Mouse (Mus musculus) thymus, postnatal 4 days (tissue): ENCODE data around the gene Dnajc6.

Experiments
- DNase-seq: peaks from one replicate; pipeline ENCODE4 v3.0.0; 2021

Gene Dnajc6

DNA sequence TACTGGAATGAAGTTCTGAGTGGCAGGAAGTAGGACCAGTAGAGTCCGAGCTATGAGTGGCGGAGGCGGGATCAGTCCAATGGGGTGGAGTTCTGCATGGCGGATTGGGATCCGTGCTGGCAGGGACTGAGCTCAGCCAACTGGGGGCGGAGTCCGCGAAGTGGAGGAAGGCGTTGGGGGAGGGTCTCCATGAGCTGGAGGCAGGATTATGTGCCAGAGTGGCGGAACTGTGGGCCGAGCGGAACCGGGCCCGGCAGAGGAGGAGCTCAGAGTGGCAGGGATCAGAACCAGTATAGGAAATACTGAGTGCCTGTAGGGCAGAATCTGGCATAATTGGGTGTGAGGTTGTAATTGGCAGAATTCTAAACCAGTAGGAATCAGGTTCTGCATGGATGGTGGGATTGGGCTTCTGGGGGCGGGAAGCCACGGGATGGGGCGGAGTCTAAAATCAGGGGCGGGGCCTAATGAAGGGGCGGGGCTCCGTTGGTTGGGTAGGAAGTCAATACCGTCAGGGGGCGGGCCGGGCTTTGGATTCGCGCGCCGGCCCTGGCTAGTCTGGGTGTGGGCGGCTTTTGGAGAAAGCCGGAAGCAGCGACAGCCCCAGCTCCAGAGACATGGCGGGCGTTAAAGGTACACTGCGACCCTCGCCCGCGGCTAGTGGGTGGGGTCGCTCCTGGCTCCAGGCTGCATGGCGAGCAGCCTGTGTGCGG, 150.9 kb downstream of the Dnajc6 start, which contains the start of gene Leprot:
Gene Leprot, plus strand, starts transcription at position 523 of the 710 bp plus-strand sequence.
- DNase-seq = peak; percentile 90

DNA sequence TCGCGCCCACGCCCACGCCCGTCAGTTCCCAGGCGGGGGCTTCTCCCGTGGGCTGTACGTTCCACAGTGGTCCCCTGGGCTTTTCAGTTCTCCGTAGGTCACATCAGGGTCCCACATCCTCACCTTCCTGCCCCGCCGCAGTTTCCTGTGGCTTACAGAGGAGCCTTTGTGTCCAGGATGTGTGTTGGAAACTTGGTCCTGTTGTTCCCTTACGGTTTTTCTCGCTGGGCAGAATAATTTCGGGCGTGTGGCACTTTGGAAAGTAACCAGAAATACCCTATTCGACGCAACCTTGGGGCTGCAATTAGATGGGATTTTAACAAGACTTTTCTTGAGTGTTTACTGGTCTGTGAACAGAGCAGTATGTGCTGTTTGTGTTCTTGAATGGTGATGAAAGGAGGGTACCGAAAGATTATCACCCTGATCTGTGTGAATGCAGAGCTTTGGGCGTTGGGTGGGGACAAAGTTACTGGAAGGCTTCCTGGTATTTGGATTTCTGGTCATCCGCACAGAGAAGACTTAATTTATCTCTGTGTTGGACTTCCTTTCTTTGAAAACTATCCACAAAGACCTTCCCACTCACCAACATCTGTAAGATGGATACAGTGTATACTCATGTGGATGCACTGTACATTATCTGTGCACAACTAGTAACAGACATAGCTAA, 151.7 kb downstream of the Dnajc6 start:
- DNase-seq = no peak

DNA sequence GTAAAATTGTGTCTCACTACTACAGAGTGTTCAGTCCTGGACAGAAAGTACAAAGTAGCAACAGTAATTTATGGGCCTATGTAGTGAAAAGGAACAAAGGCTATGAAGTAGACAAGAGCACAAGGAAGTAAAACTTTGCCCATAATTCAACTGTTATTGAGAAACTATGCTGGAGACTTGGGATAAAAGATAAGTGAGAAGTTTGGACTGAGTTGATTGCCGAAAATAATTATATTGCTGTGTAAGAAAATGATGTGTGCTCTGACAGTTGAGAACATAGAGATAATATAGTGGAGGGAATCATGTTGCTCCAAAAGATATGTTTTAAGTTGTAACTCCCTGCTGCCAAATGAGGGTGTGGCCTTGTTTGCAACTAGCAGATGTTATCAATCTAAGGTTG, 152.3 kb downstream of the Dnajc6 start:
- DNase-seq = no peak

DNA sequence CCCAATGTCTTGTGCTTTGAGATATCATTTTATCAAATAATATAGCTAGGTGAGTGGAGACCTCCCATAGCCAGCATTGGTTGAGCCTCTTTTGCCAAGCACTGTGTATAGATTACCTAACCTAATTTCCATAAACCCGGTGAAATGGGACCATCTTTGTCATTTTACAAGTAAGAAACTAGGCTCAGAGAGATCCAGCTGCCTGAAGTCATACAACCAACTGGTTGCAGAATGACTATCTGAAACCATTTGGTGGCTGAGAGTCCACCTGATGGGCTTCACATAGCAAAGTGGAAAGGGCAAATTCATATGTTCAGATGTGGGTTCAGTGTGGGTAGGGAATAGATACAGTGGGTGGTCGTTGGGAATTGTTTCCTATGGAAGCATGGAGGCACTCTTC, 154.5 kb downstream of the Dnajc6 start:
- no peak for DNase-seq

DNA sequence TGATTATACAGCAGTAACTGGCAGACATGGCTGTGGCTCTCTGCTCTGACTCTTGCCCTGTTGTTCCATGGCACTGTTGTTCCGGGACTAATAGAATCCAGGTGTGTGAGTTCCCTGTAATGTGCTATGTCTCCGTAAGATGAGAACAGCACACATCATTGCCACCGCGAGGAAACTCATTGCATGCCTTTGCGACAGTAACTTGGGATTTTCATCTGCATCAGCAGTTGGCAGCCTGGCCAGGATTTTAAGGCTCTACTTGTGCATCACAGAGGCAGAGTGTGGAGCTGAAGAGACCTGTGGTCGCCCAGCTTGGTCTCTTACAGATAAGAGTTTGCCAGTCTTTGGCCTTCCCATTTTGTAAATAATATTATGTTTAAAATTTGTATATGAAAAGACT, 157.8 kb downstream of the Dnajc6 start:
- DNase-seq = no peak

DNA sequence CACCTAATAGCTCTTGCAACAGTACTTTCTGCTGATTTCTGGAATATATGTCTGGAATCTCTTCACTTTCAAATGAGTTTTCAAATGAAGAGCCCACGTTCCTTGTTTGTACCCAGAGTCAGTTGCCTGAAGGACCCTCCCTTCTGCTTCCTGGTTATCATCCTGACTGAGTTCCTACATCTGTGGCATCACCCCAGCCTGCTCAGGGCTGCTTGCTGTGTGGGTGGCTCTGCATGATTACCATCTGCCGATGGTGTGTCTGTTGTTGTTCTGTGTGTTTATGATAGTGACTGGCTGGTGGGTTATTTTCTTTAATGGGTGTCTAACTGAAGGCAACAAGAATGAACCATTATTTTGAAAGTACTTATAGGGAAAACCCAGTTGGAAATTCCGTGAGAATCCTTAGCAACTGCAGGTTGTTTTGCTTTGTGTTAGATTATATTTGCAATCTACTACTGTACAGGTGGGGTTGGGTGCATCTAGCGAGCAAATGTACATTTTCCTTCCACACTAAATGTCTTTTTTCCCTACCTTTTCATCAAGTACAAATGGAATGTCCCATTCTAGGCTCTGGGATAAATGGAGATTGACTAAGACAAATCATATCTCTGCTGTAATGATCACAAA, 158.5 kb downstream of the Dnajc6 start:
- no peak for DNase-seq

DNA sequence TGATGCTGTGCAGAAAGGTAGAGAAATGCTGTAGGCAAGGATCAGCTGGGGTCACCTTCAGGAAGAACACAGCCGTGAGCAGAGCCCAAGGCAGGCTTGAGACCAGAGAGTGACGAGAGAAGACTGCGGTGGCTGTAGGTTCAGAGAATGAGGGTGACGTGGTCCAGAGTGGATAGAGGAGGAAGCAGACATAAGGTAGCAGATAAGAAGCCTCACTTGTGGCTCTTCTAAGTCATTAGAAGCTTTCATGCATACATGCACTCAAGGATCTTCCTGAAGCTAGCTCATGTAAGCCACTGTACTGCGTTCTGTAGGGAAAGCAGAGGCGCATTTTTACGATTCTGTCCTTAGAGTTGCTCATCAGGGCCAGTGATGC, 159.0 kb downstream of the Dnajc6 start:
- no peak for DNase-seq

DNA sequence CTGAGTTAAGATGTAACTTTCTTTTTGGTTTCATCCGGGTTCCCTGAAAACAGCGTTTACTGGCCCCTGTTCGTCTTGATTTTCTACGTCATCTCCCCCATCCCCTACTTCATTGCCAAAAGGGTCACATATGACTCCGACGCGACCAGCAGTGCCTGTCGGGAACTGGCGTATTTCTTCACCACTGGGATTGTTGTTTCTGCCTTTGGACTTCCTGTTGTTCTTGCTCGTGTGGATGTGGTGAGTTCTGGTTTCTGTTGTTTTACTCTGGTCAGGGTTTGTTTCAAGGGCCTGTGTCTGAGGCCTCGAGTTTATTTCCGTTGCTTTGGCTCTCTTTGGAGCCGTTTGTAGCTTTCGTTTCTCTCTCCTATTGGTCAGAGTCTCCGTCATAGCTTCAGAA, 159.6 kb downstream of the Dnajc6 start:
- DNase-seq = no peak

DNA sequence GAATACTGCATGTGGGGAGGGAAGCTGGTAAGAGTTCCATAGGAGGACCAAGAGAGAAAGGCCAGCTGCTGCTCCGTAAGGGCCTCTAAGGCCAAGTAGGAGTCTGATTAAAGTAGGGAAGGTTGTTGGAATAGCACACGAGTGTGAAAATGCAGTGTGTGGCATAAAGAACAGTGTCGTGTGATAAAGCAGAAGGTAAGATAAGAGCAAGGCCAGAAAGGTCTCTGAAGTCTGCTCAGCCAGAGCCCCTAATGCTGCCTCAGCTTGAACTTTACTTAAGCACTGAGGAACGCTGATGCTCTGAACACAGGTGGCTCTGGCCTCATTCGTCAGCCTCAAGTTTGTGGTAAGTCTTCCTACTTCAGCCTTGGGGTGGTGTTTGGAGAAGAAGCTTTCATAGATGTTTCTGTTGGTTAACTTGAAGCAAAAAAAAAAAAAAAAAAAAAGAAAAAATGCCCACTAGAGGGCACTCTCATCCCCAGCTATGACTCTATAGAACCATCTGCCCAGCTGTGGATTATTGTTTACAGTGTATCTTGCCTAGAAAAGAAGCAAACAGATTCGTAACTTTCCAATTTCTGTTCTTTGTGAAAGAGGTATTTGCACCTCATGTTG, 160.6 kb downstream of the Dnajc6 start:
- DNase-seq = no peak

DNA sequence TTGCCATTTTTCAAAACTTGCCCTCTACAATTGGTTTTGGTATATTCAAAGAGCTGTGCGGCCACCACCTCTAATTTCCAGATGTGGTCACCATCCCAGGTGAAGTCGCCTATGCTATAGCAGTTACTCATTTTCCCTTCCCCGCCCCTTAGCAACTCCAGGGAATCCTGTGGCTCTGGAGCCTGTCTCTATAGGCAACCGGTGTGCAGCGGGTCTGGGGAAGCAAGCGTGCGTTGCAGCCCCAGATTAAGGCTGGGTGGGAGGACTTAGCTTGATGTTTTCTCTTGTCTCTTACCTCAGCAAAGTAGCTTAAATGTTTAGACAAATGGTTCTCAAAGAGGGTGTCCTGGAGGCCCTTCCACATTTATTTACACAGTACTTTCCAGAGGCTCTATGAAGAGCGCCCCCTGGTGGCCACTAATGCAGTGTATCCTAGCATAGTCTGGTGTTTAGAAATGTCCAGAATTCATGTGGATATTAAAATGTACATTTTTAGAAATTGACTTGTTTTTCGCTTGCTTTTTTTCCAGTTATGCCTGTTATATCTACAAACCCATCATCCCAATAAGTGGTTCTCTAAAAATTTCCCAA, 167.8 kb downstream of the Dnajc6 start:
- peak; percentile 82 for DNase-seq

DNA sequence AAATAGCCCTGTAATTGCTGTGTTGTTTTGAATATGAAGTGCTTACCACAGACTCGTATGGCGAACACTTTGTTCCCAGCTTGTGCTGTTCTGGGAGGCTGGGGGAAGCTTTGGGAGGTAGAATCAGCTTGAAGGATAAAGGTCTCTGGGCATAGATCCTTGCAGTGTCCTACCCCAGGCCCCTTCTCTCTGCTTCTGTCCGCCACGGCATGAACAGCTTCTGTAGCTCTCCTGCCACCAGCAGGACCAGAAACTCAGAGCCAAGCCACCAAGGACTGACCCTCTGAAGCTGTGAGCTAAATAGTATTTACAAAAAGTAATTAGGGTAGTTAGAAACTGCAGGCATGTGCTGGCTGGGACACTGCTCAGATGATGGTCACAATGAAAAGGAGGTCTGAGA, 168.3 kb downstream of the Dnajc6 start:
- no peak for DNase-seq

DNA sequence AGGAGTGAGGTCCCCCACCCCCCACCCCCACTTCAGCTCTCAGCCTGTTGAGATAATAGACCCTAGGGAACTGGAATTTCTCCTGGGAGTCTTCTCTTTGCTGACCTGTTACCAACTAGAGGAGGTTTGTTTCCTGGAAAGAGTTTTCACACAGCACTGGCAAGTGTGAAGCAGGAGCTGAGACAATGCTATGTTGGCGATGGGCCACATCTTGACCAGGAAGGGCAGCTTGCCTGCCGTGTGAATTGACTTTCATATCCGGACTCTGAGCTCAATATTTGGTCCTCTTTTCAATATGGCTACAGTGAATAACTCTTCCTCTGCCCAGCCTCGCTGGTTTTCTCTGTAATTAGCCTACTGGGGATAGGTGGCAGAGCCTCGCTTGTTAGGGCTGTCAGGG, 172.7 kb downstream of the Dnajc6 start:
- no peak for DNase-seq

DNA sequence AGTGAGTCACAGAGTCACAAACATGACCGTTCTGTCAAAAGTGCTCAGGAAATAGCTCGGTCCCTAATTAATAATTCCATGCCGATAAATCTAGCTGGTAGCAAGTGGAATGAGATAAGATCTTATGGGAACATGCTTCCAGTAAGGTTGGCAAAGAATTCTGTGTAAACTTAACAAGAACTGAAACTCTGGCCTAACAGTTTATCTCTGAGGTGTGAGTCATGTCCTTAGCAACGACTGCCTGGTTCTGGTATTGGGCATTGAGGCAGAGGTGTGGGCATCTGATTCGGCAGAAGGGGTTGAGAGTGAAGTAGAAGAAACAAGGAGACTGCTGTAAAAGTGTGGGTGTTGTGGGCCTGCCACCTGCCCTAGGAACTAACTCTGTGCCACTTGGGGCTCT, 173.4 kb downstream of the Dnajc6 start:
- no peak for DNase-seq

DNA sequence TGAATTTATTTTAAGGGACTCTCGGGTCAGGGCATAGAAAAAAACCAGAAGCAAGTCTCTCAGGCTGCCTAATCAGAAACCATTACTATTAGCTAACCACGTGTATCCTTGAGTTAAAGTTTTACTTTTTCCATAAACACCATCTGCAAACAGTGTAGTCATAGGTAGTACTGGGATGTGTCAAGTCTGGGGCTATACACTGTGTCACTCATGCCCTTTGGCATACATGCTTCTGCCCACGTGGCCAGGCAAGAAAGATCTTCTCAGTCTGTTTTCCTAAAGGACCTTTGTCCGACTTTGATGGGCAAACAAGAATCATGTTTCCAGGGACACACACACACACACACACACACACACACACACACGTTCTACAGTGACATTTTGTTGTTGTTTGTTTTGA, 178.3 kb downstream of the Dnajc6 start:
- DNase-seq = no peak

DNA sequence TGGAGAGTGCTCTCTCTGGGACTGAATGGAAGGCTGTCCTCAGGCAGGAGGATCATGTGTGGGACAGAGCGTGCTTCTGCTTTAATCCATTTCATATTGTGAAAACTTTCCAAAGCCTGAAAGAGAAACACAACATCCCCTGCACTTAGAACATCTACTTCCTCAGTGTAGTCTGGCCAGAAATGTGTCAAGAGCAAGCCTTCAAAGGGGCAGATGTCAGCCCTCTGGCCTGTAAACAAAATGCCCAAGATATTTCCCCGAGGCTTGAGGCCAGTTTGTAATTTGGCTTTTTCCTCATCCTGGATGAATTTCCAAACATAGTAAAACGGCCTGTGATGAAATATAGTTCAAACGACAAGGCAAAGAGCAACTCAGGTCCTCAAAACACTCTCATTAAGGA, 179.3 kb downstream of the Dnajc6 start:
- DNase-seq = no peak

DNA sequence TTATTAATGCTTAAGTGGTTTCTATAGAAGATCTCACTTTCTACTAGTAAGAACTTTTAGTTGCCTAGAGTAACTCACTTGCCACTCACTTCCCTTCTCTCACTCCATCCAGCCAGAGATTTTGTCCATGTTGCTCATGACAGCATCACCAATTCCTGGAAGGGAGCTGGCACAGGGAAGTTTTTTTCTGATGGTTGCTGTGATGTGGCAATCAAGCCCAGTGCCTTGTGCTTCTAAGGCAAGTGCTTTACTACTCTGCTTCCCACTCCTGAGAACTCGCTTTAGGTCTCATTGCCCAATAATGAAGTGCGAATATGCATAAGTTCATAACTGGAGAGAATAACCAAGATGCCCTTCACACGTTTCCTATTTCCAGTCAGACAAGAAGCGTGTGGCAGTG, 186.2 kb downstream of the Dnajc6 start:
- no peak for DNase-seq

DNA sequence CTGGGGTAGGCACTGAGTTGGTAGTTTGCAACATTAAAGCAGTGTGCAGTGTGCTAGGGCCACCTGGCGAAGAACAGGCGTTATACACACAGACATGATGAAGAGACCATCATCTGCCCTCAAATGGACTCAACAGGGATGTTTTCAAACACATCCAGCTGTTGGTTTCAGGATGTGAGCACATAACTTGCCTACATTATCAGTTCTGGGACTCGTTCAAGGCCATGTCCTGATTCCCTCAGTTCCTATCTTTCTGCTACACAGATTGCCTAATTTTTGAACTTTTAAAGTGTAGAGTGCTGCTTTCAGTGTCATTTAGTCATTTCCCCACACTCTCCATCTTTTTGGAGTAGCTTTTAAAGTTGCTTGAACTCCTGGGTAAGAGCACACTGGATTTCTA, 186.6 kb downstream of the Dnajc6 start:
- no peak for DNase-seq

DNA sequence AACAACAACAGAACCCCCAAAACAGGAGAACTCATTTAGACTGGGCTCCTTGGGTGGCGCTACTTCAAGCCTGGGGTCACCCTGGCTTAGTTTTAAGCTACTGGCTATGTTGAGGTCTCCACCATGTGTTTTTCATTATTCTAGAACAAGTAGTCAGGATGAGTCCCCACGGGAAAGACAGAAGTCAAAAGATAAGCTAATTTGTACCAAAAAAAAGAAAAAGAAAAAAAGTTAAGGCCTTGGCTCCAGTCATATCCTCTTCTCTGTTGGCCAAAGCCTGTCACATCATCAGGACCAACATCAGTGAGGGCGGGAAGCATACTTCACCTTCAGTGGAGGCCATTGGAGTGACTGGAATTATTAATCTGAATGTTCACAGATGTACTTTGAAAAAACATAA, 188.4 kb downstream of the Dnajc6 start:
- no peak for DNase-seq

DNA sequence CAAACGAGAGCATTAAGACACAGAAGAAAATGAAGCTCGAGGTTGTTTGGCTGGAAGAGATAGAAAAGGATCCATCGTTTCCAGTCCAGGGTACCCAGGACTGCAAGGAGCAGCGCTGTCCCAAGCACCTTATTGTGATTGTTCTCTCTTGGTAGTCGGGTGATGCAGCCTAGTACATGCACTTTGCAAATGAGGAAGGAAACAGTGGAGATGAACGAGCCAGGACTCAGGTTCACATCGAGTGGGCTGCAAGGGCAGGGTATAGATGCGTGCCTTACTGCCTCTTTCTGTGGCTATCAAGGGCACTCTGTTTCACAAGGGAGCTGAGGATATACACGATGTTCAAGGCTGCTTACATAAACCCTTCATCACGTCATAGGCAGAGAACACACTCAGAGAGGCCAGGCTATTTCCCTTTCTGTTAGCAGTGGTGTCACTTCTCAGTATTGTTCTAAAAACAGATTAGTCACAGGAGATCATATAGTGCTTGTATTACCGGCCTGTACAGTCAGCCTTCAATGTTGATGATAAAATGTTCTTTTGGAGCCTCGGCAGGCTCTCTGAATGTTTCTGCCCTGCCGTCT, 189.9 kb downstream of the Dnajc6 start:
- no peak for DNase-seq

DNA sequence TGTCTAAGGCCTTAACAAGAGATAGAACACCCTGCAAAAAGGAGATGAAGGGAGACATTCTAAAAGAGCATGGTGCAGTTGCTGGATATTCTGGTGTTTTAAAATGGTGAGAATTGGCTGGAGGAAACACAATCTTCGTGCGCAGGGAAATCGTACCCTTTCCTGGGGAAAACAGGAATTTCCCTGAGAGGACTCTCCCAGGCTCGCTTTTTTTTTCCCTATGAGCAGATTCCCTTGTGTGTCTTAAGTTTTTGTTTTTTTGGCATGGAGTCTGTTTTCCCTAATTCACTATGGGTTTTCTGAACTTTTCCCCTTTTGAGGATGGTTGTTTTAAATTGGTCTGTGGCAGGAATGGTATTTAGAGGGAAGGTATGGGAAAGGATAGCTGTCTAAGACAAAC, 192.8 kb downstream of the Dnajc6 start:
- DNase-seq = no peak

DNA sequence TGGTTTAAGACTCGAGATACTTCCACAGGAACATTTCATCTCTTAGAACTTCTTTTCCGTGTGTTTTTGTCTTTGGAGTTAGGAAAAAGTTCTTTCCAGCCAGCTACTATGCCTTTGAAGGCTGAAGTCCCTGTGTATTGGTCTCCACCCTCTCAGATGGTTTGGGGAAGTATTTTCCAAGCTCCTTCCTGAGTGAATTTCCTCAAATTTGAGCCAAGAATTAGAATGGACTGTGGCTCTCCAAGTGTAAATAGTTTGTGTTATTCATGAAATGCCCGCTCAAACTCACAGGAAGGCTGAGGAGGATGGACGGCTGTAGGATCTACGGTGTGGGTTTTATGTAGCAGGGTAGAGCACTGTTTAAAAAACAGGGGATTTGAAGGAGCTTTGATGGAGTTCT, 193.2 kb downstream of the Dnajc6 start:
- no peak for DNase-seq
